Mouse (Mus musculus): ENCODE data around the gene Klk1b8.
A peak's percentile ranks its signal among the peaks of the same experiment; 100 is the strongest.
"Not testable (repeated sequence)": the region's sequence is repeated elsewhere in the genome, so short reads cannot be mapped to it uniquely, and the experiment has no call there.

Gene Klk1b8

GRCm38 (mm10) chr7:43950364-43950763 lies at the start of gene Klk1b8:
Gene Klk1b8, plus strand, starts transcription at chr7:43950664.
- DNase-seq (ENCODE audit: low spot score): no peak

- DNase-seq (ENCODE audit: low spot score): no peak
Observed at GRCm38 (mm10) chr7:43914821-43915220, 35.6 kb upstream of the Klk1b8 start.

- no peak for DNase-seq (ENCODE audit: low spot score)
Observed at GRCm38 (mm10) chr7:43918426-43918825, 32.0 kb upstream of the Klk1b8 start.

- no peak for DNase-seq (ENCODE audit: low spot score)
Observed at GRCm38 (mm10) chr7:43918871-43919270, 31.6 kb upstream of the Klk1b8 start.

GRCm38 (mm10) chr7:43919559-43920451 lies 30.7 kb upstream of the Klk1b8 start:
- peak; percentile 92 for DNase-seq (ENCODE audit: low spot score)

GRCm38 (mm10) chr7:43920582-43920981 lies 29.9 kb upstream of the Klk1b8 start:
- no peak for DNase-seq (ENCODE audit: low spot score)

- no peak for DNase-seq (ENCODE audit: low spot score)
Observed at GRCm38 (mm10) chr7:43921087-43921486, 29.4 kb upstream of the Klk1b8 start.

- no peak for DNase-seq (ENCODE audit: low spot score)
Observed at GRCm38 (mm10) chr7:43921941-43922340, 28.5 kb upstream of the Klk1b8 start.

GRCm38 (mm10) chr7:43925985-43926384 lies 24.5 kb upstream of the Klk1b8 start:
- DNase-seq (ENCODE audit: low spot score): peak; percentile 32

- peak; percentile 62 for DNase-seq (ENCODE audit: low spot score)
Observed at GRCm38 (mm10) chr7:43928521-43928920, 21.9 kb upstream of the Klk1b8 start.

- DNase-seq (ENCODE audit: low spot score): peak; percentile 8
Observed at GRCm38 (mm10) chr7:43932337-43932736, 18.1 kb upstream of the Klk1b8 start.

GRCm38 (mm10) chr7:43933440-43933839 lies 17.0 kb upstream of the Klk1b8 start, which contains the start of gene Klk15:
Gene Klk15, plus strand, starts transcription at chr7:43933740.
- no peak for DNase-seq (ENCODE audit: low spot score)

GRCm38 (mm10) chr7:43934747-43935146 lies 15.7 kb upstream of the Klk1b8 start:
- no peak for DNase-seq (ENCODE audit: low spot score)

GRCm38 (mm10) chr7:43936551-43936950 lies 13.9 kb upstream of the Klk1b8 start:
- DNase-seq (ENCODE audit: low spot score): no peak

GRCm38 (mm10) chr7:43942293-43942692 lies 8.2 kb upstream of the Klk1b8 start:
- DNase-seq (ENCODE audit: low spot score): not testable (repeated sequence)

- DNase-seq (ENCODE audit: low spot score): no peak
Observed at GRCm38 (mm10) chr7:43944727-43945264, 5.7 kb upstream of the Klk1b8 start.

GRCm38 (mm10) chr7:43952703-43953102 lies 2.2 kb downstream of the Klk1b8 start:
- no peak for DNase-seq (ENCODE audit: low spot score)

GRCm38 (mm10) chr7:43966451-43966850 lies 16.0 kb downstream of the Klk1b8 start, which contains the start of gene Klk1b1:
Gene Klk1b1, plus strand, starts transcription at chr7:43966751.
- no peak for DNase-seq (ENCODE audit: low spot score)

GRCm38 (mm10) chr7:43967058-43967457 lies 16.6 kb downstream of the Klk1b8 start:
- no peak for DNase-seq (ENCODE audit: low spot score)

GRCm38 (mm10) chr7:43967612-43968011 lies 17.1 kb downstream of the Klk1b8 start:
- no peak for DNase-seq (ENCODE audit: low spot score)

- DNase-seq (ENCODE audit: low spot score): not testable (repeated sequence)
Observed at GRCm38 (mm10) chr7:43975761-43976160, 25.3 kb downstream of the Klk1b8 start, which contains the start of gene Klk1b9. Gene Klk1b9, plus strand, starts transcription at chr7:43976061.

- no peak for DNase-seq (ENCODE audit: low spot score)
Observed at GRCm38 (mm10) chr7:43985657-43986056, 35.2 kb downstream of the Klk1b8 start.

GRCm38 (mm10) chr7:43994821-43995220 lies 44.4 kb downstream of the Klk1b8 start:
- DNase-seq (ENCODE audit: low spot score): not testable (repeated sequence)

Data from embryo, embryonic 10 days (tissue).